Mouse (Mus musculus) olfactory bulb, adult 2 months (tissue): ENCODE data around the gene Slc8b1. TPM values are rescaled to one million over a fixed set of nuclear protein-coding genes. Genes with fewer than 3 reads are reported as not detected.
A peak's percentile ranks its signal among the peaks of the same experiment; 100 is the strongest.

Experiments
- H3K27ac ChIP-seq: fragments of 200-500 bp; 2 replicates; pipeline ENCODE4 v1.5.1; 2012; ENCODE audit warnings: low read depth, low read length; ENCODE audit not compliant: insufficient read depth
- H3K4me1 ChIP-seq: fragments of 200-500 bp; 2 replicates; pipeline ENCODE4 v1.6.1; 2012; ENCODE audit warnings: low read length; ENCODE audit not compliant: control insufficient read depth, insufficient read depth
- H3K4me3 ChIP-seq: fragments of 200-500 bp; 2 replicates; pipeline ENCODE4 v1.5.1; 2012; ENCODE audit warnings: mild to moderate bottlenecking, low read depth, low read length, moderate library complexity; ENCODE audit not compliant: insufficient read depth
- CTCF ChIP-seq: fragments of 200-500 bp; IDR thresholded peaks from 2 replicates; pipeline ENCODE4 v1.5.1; 2012; ENCODE audit warnings: low read depth, mild to moderate bottlenecking, low read length, moderate library complexity; ENCODE audit not compliant: insufficient read depth
- POLR2A ChIP-seq: fragments of 200-500 bp; IDR thresholded peaks from 2 replicates; pipeline ENCODE4 v1.6.1; 2012; ENCODE audit warnings: mild to moderate bottlenecking, low read depth, low read length, moderate library complexity; ENCODE audit not compliant: insufficient read depth
- WGBS: fragments of 180-500 bp; shearing (Covaris S2); methylation state at CpG from one replicate; pipeline ENCODE4 v1.1.7; 2018; 5-methylcytosine and 5-hydroxymethylcytosine counted together
- polyA plus RNA-seq: library from polyadenylated mRNA; stranded (reverse); fragments of >200 nt; gene quantifications from 2 replicates; pipeline ENCODE4 v1.2.4, GENCODE M21; 2012; ENCODE audit warnings: low replicate concordance; ENCODE audit not compliant: missing spikeins, insufficient read depth, insufficient read length

Gene Slc8b1
- polyA plus RNA-seq, 1 experiment, result not detected

DNA sequence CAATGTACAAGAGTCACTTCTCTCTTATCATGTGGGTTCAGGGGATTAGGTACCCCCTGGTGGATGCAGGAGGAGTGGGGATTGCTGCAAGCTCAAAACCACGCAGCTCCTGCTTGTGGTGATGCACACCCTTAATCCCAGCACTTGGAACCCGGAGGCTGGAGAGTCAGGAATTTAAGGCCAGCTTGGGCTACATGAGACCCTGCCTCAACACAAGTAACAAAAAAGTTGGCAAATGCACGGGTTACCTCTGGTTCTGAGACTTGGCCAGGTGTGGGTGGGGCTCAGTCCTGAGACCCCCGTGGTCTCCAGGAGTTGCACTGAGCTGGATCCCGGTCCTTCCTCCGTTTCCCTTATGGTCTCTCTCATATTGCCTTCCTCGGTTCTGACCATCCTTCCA is 4.5 kb downstream of the Slc8b1 start:
- no peak overlapping the region for H3K27ac ChIP-seq
- H3K4me3 ChIP-seq, result no peak overlapping the region
- 84% methylated on average over 7 of the region's 7 CpGs for WGBS
- H3K4me1 ChIP-seq, result peaks cover 15% of the 10 kb centered on the region
- TF ChIP-seq POLR2A, result no peak

DNA sequence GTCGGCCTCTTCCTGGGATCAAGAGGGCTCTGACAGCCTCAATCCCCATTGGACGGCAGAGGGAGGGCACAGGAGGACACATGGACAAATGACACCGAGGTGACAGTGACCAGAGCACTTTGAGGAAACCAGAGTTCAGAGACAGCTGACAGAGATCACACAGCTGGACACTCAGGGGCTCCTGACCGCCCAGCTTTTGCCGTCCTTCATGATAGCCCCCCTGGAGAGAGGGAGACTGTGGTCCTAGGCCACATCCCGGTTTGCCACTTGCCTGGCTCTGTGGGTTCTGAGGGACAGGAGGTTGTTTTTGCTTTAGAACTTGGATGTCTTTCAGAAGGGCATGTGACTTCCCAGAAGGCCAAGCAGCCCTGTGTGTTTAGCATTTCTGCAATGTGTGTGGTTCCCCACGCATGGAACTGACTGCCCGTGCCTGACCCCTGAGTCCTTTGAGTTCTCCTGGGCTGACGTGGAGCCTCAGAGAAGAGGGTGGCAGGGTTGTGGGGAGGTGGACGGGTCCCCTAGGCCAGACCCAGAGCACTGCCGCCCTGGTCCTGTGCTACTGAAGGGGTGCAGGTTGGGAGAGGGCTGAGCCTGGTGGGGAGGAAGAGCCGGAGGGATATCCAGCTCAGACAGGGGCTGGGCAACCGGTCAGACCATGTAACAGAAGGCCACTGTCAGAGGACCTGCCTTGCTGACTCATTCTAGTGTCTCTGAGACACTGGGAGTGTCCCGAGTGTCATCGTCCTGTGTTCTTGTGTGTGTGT is 5.4 kb downstream of the Slc8b1 start:
- H3K27ac ChIP-seq, result 0 out of 2 replicates have a peak overlapping the region, but pooled peaks have one; percentile 25
- 67% methylated on average over 15 of the region's 15 CpGs for WGBS
- H3K4me1 ChIP-seq, result peaks cover 8% of the 10 kb centered on the region; the same call in 1 of the 2 replicates
- TF ChIP-seq CTCF, result no peak
- no peak for TF ChIP-seq POLR2A
- H3K4me3 ChIP-seq, result no peak overlapping the region

DNA sequence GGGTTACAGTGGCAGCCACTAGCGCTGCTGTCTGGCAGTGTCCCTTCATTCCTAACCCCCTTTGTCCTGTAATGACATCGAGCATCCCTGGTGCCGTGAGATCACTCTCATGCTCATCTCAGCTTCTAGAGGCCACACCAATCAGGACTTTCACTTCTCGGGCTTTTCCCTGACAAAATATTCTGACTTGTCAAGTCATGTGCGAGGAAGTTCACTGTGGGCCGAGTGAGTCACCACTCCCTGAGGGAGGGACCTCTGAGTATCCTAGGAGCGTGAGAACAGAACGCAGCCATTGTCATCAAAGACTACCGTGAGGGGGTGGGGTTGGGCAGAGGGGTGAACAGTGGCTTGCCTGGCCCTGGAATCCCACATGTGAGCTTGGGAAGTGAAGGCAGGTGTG is 6.6 kb downstream of the Slc8b1 start:
- peaks cover 7% of the 10 kb centered on the region; the same call in 1 of the 2 replicates for H3K4me1 ChIP-seq
- 61% methylated on average over 9 of the region's 9 CpGs for WGBS
- no peak overlapping the region for H3K4me3 ChIP-seq
- H3K27ac ChIP-seq, result no peak overlapping the region
- TF ChIP-seq POLR2A (no peak), CTCF (no peak)

DNA sequence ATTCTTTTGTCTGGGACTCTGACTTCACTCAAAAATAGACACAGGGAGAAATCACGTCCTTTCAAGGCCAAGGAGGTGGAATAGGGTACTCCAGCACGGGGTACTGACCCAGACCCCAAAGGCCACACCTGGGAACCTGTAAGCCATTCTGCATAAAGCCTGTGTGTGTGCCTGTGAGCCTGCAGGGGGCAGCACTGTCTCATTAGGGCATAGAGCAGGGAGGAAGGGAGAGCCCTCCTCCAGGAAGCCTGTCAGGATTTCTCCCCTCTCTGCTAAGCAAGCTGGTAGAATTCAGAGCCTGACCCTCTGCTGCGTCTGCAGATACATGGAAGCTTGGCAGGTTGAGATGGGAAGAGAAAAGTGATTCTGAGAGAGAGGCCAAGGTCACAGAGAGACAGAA is 11.7 kb downstream of the Slc8b1 start:
- TF ChIP-seq CTCF, result no peak
- TF ChIP-seq POLR2A, result no peak
- 86% methylated on average over 3 of the region's 3 CpGs for WGBS
- Histone ChIP-seq H3K4me3 (no peak overlapping the region), H3K4me1 (peaks cover 1% of the 10 kb centered on the region; the same call in 1 of the 2 replicates), H3K27ac (no peak overlapping the region)

DNA sequence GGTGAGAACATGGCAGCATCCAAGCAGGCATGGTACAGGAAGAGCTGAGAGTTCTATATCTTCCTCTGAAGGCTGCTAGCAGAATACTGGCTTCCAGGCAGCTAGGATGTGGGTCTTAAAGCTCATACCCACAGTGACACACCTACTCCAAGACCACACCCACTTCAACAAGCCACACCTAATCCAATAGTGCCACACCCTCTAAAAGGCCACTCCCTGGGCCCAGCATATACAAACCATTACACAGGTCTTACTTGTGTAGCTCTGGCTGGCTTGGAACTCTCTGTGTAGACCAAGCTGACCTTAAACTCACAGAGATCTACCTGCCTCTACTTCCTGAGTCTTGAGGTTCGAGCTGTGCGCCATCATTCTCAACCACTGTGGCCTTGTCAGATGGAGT is 13.8 kb downstream of the Slc8b1 start:
- 95% methylated on average over 2 of the region's 2 CpGs for WGBS
- Histone ChIP-seq H3K4me3 (no peak overlapping the region), H3K27ac (no peak overlapping the region), H3K4me1 (no peaks in the 10 kb centered on the region)
- no peak for TF ChIP-seq CTCF

DNA sequence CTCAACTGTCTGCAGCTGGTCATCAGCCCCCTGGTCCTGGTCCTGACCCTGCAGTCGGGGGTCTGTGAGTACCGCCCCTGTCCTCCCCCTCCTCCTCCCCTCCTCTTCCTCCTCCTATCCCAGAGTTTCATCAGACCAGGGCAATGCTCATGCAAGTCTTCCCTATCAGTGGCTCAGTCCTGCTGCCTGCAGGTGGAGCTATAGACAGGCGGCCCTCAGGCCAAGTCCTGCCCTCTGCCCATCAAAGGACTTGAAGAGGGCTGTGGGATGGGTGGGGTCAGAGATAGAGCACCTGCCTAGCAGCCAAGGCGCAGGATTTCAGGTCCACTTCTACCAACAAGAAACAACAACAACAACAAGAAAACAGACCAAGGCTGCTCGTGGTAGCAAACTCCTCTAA is 14.8 kb downstream of the Slc8b1 start:
- 50% methylated on average over 5 of the region's 5 CpGs for WGBS
- TF ChIP-seq POLR2A (no peak), CTCF (no peak)
- no peak overlapping the region for H3K4me3 ChIP-seq
- no peak overlapping the region for H3K27ac ChIP-seq
- no peaks in the 10 kb centered on the region for H3K4me1 ChIP-seq

DNA sequence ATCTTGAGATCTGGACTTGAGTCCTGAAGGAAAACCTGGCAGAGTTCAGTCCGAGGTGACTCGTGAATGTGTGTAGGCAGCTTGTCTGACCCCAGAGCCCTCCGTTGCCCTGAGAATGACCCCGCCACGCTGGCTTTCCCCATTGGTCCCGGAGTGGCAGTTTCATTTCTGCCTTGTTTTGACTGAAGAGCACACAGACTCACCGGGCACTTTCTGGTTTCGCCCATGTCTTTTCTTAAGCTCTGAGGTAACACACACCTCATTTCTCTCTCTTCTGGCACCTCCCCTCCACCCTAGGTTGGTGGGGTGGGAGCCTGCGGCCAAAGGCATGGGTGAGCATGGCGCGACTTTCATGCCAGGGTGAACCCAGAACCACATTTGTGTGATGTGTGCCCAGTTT is 15.3 kb downstream of the Slc8b1 start:
- no peak for TF ChIP-seq POLR2A
- no peak for TF ChIP-seq CTCF
- Histone ChIP-seq H3K4me3 (no peak overlapping the region), H3K4me1 (no peaks in the 10 kb centered on the region), H3K27ac (no peak overlapping the region)
- 87% methylated on average over 11 of the region's 11 CpGs for WGBS

DNA sequence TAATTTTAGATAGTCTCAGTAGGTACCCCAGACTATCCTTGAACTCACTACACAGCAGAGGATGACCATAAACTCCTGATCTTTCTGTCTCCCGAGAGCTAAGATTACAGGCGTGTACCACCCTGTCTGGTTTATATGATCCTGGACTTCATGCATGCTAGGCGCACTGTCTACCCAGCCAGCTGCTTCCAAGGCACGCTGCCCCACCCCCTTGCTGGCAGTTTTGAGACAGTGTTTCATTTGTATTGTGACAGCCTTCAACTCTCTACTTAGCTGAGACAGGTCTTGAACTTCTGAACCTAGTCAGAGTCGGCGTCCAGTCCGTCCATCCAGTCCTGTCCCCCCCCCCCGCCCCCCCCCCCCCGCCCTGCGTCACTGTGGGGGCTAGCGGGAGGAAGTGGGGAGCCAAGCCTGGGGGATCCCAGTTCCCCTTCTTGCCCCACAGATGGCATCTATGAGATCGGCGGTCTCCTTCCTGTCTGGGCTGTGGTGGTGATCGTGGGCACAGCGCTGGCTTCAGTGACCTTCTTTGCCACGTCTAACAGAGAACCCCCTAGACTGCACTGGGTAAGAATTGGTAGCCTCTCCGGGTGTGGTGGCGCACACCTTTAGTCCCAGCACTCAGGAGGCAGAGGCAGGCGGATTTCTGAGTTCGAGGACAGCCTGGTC is 16.5 kb downstream of the Slc8b1 start:
- TF ChIP-seq POLR2A, result no peak
- TF ChIP-seq CTCF, result no peak
- WGBS, result 81% methylated on average over 17 of the region's 20 CpGs

DNA sequence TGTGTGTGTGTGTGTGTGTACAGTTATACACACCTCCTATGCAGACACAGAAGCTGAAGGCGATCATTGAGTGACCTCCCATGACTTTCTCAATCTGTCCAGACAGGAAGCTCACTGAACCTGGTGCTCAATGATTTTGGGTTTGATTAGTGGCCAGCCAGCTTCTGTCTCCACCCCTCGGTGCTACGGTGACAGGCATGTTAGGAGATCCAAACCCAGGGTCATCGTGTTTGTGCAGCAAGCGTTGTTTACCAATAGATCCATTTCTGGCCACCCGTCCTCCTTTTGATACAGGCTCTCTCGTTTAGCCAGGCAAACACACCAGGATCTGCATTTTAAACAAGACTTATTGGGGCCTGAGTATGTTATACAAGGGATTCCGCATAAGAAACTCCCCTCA is 20.7 kb downstream of the Slc8b1 start:
- TF ChIP-seq POLR2A (no peak), CTCF (no peak)
- WGBS, result 79% methylated on average over 8 of the region's 8 CpGs
- Histone ChIP-seq H3K4me3 (no peak overlapping the region), H3K27ac (no peak overlapping the region), H3K4me1 (peaks cover 22% of the 10 kb centered on the region)

More for the DNA sequence above, 16.5 kb downstream of the Slc8b1 start:
- Histone ChIP-seq H3K4me1 (0 out of 2 replicates have a peak, but pooled peaks cover under 1% of the 10 kb centered on the region), H3K27ac (no peak overlapping the region), H3K4me3 (no peak overlapping the region)
